13 mouse cellular contexts compared by ENCODE assay signal in genomic region chr11:114567045-114567780, GRCm38 (mm10).
A peak's percentile ranks its signal among the peaks of the same experiment; 100 is the strongest.
DNase-seq lines count a peak whose midpoint lies in the region; ATAC-seq and TF ChIP-seq lines count a peak whose summit lies in the region.
"Had no signal": no experiment of that assay in that cellular context is flagged by ENCODE, and none has a peak within 500 bp of the region (broad histone marks: within the 10 kb centered on the region; RNA-seq: fewer than 3 reads in every experiment).

No protein-coding gene starts in this region.

- H3K4me1 ChIP-seq in ES-E14 (ENCODE audit: control insufficient read depth in 2 of 2, insufficient read depth in 2 of 2, low read length in 2 of 2, poor library complexity in 1 of 2) = peaks cover 4 to 22% of the 10 kb centered on the region in 2 experiments; a peak in 3 of 4 replicates
- H3K4me1 ChIP-seq in embryonic facial prominence, embryonic 11.5 days (ENCODE audit: control insufficient read depth, insufficient read depth, low read length) = 0 out of 2 replicates have a peak, but pooled peaks cover 3% of the 10 kb centered on the region
- peaks cover 23% of the 10 kb centered on the region for H3K4me1 ChIP-seq in hindbrain, embryonic 13.5 days (replicated peaks)
- H3K4me1 ChIP-seq in midbrain, embryonic 15.5 days = peaks cover 22% of the 10 kb centered on the region

- no peaks in the 10 kb centered on the region for H3K36me3 ChIP-seq in ES-E14 (ENCODE audit: control insufficient read depth, insufficient read depth, low read length, poor library complexity, severe bottlenecking)
- H3K36me3 ChIP-seq in embryonic facial prominence, embryonic 11.5 days (replicated peaks; ENCODE audit: control insufficient read depth, insufficient read depth, low read depth, low read length) = no peaks in the 10 kb centered on the region
- no peaks in the 10 kb centered on the region for H3K36me3 ChIP-seq in hindbrain, embryonic 13.5 days
- no peaks in the 10 kb centered on the region for H3K36me3 ChIP-seq in midbrain, embryonic 15.5 days (replicated peaks)

- peak overlapping the region; percentile 53; the same call in 1 of the 2 replicates for H3K27ac ChIP-seq in ES-E14 (ENCODE audit: insufficient read depth, low read depth, low read length, poor library complexity, severe bottlenecking)
- no peak overlapping the region for H3K27ac ChIP-seq in embryonic facial prominence, embryonic 11.5 days (replicated peaks; ENCODE audit: low read depth, low read length)
- peak overlapping the region; percentile 73 for H3K27ac ChIP-seq in hindbrain, embryonic 13.5 days
- H3K27ac ChIP-seq in midbrain, embryonic 15.5 days = peak overlapping the region; percentile 61

- no peak for DNase-seq in ES-E14 (ENCODE audit: low read depth, low spot score)
- peak; percentile 38 for DNase-seq in embryonic facial prominence, embryonic 11.5 days (ENCODE audit: low spot score)
- DNase-seq in cerebellum, adult 18-20 months = no peak
- DNase-seq in T-cell, adult 2 months (ENCODE audit: low spot score) = no peak
- no peak for DNase-seq in liver
- DNase-seq: adrenal gland, postnatal 25 days; cerebellum, postnatal 36 days; heart, postnatal 36 days; lung, adult 18-20 months; thymus, postnatal 4 days had no signal

- WGBS in embryonic facial prominence, embryonic 11.5 days = 4% methylated on average over 20 of the region's 20 CpGs
- 5% methylated on average over 20 of the region's 20 CpGs for WGBS in hindbrain, embryonic 13.5 days
- WGBS in midbrain, embryonic 15.5 days = 5% methylated on average over 20 of the region's 20 CpGs

- peak overlapping the region; percentile 18 to 49; a peak in 3 of 4 replicates for H3K4me3 ChIP-seq in ES-E14 (ENCODE audit: insufficient read depth in 1 of 2, low read depth in 1 of 2, low read length in 2 of 2, poor library complexity in 1 of 2, severe bottlenecking in 1 of 2)
- no peak overlapping the region for H3K4me3 ChIP-seq in embryonic facial prominence, embryonic 11.5 days (ENCODE audit: low read depth, low read length)
- H3K4me3 ChIP-seq in hindbrain, embryonic 13.5 days = no peak overlapping the region
- H3K4me3 ChIP-seq in midbrain, embryonic 15.5 days = no peak overlapping the region
- H3K4me3 ChIP-seq: myocyte had no signal

- in situ Hi-C loops in ES-E14 (cut with MboI; ENCODE audit: low sequenced_read_pairs in 2 of 2, unreplicated experiment in 2 of 2) = no loop called here

- peak overlapping the region; percentile 38; the same call in 1 of the 2 replicates for H3K9ac ChIP-seq in ES-E14 (ENCODE audit: insufficient read depth, low read depth, low read length, poor library complexity, severe bottlenecking)
- no peak overlapping the region for H3K9ac ChIP-seq in embryonic facial prominence, embryonic 11.5 days (replicated peaks; ENCODE audit: low read length)
- H3K9ac ChIP-seq in hindbrain, embryonic 13.5 days = peak overlapping the region; percentile 29; the same call in 1 of the 2 replicates
- no peak overlapping the region for H3K9ac ChIP-seq in midbrain, embryonic 15.5 days

- H3K4me2 ChIP-seq in embryonic facial prominence, embryonic 11.5 days (ENCODE audit: low read depth, low read length) = peak overlapping the region; percentile 19; the same call in 1 of the 2 replicates
- H3K4me2 ChIP-seq in hindbrain, embryonic 13.5 days = peak overlapping the region; percentile 36
- peak overlapping the region; percentile 23 for H3K4me2 ChIP-seq in midbrain, embryonic 15.5 days

- no peak for ATAC-seq in embryonic facial prominence, embryonic 11.5 days (replicated peaks; ENCODE audit: insufficient number of reproducible peaks, low FRiP score, low TSS enrichment, low read depth)
- no peak for ATAC-seq in hindbrain, embryonic 13.5 days (ENCODE audit: low FRiP score)
- ATAC-seq in midbrain, embryonic 15.5 days (replicated peaks) = no peak

- H3K27me3 ChIP-seq in embryonic facial prominence, embryonic 11.5 days (ENCODE audit: control insufficient read depth, insufficient read depth, low read length) = peaks cover 2% of the 10 kb centered on the region; the same call in 1 of the 2 replicates
- 0 out of 2 replicates have a peak, but pooled peaks cover 3% of the 10 kb centered on the region for H3K27me3 ChIP-seq in hindbrain, embryonic 13.5 days
- no peaks in the 10 kb centered on the region; the same call in 1 of the 2 replicates for H3K27me3 ChIP-seq in midbrain, embryonic 15.5 days (replicated peaks)

- no peaks in the 10 kb centered on the region for H3K9me3 ChIP-seq in ES-E14 (ENCODE audit: control insufficient read depth, insufficient read depth, low read depth, low read length)
- H3K9me3 ChIP-seq in embryonic facial prominence, embryonic 11.5 days (replicated peaks; ENCODE audit: control insufficient read depth, low read length) = no peaks in the 10 kb centered on the region
- no peaks in the 10 kb centered on the region for H3K9me3 ChIP-seq in hindbrain, embryonic 13.5 days
- H3K9me3 ChIP-seq in midbrain, embryonic 15.5 days = 0 out of 2 replicates have a peak, but pooled peaks cover 5% of the 10 kb centered on the region

TF ChIP-seq in ES-E14, 5 proteins besides CTCF, POLR2A, EP300 and RAD21:
- TF ChIP-seq MAFK (IDR thresholded peaks at IDR 0.05; ENCODE audit: insufficient read depth, low read depth, low read length) = no peak
TF ChIP-seq in ES-E14: peak in this region for 0.

Comparison
In these comparisons a context has a peak if more than half of its experiments do, and no peak if none do; other contexts are left out.
1. H3K4me3 ChIP-seq: peak in ES-E14 (2 of 2); none in embryonic facial prominence, embryonic 11.5 days (single experiment), hindbrain, embryonic 13.5 days (single experiment) and midbrain, embryonic 15.5 days (single experiment).
2. H3K9ac ChIP-seq: peak in ES-E14 (single experiment) and hindbrain, embryonic 13.5 days (single experiment); none in embryonic facial prominence, embryonic 11.5 days (single experiment) and midbrain, embryonic 15.5 days (single experiment).
3. Peak in every context shown above with its lines, with median percentiles within 50 percentile points of each other: H3K4me2 ChIP-seq.